Mouse (Mus musculus): Measurements from ENCODE around the gene Ptch2. TPM values are rescaled to one million over a fixed set of nuclear protein-coding genes. Genes with fewer than 3 reads are reported as not detected.

Gene Ptch2
- total RNA-seq, 2 experiments from 2014 or later = 1.1 to 2.0 TPM

- no peak for DNase-seq (ENCODE audit: low spot score in 2 of 2)
Measured at GRCm38 (mm10) chr4:117126675-117127290, 30.9 kb downstream of the Ptch2 start, which contains the start of gene Tctex1d4. TSS of gene Tctex1d4 (plus strand) at chr4:117126794.

DNA sequence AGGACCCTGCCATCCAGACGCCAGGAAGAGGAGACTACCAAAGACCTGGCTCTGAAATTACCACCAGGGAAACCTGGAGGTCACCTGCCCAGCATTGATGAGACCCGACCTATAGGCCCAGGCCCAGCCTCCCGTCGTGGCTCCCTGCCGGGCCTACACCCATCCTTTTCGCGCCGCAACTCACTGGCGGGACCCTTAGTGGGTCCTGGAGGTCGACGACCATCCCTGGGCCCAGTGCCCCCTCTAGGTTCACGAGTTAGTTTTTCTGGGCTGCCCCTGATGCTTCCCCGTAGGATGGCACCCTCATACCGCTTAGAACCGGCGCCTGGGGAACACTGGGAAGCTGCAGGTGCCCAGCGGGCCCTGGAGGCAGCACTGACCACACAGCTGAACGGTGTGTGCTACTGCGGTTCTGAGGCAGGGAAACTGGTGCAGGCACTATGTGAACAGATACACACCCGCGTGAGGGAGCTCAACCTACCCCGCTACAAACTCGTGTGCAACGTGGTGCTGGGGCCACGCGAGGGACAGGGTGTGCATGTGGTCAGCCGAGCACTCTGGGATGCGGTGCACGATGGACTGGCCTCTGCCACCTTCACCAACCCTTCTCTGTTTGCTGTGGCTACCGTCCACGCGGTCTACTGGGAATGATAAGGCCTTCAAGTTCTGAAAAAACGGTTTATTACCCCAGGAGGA, 32.3 kb downstream of the Ptch2 start:
- DNase-seq (ENCODE audit: low spot score in 2 of 2) = no peak

DNA sequence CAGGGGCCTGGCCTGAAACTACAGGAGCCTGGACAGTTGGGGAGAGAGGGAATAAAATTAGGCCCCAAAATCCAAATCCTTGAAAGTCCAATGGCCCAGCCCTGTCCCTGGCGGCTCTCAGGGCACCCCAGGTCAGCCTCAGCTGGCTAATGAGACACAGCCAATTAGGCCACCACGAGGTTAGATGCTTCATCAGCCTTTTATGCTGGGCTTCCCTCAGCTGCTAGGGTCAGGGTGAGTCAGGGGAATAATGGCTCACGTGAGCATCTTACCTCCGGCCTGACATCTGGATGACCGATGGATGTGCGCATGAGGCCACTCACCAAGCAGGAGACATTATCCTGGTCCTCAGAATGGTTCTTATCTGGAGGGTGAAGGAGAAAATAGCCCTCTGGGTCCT, 34.9 kb downstream of the Ptch2 start:
- DNase-seq (ENCODE audit: low spot score in 2 of 2) = no peak

- no peak for DNase-seq (ENCODE audit: low spot score in 2 of 2)
Measured at GRCm38 (mm10) chr4:117131198-117131597, 35.3 kb downstream of the Ptch2 start.

DNA sequence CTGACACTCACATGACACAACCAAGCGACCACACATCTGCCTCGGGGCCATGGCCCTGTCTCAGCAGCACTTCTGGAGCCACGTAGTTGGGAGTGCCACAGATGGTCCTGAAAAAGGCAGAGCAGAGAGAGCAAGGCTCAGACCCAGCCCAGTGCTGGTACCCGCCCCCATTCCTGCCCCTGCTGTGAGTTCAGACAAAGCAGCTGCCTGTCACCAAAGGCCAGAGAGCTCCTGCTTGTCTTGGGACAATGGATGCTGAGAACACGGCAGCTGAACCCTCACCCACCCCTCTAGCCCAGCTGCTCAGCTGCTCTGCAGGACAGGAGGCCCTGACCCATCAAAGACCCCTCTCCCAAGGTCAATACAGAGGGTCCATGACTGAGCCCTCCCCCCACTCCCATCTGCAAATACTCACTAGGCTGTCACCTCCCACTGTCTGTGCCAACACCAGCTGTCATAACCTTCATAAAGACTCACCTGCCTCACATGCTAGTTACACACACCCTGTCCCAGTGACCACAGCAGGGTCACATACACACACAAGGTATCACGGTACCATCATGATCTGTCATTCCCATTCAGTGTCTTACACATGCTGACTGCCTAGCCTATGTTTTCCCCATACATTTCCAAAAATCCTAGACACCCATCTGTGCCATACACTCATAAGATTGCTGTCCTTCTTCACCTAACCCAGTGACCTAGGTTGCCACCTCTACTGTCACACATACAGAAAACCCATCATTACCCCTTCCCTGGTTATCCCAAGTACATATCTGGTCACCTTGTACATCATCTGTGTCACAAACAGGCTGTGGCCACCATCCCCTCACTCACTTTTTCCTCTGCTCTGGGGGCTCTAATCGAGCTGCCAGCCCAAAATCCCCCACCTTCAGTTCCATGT, 36.3 kb downstream of the Ptch2 start:
- no peak for DNase-seq (ENCODE audit: low spot score in 2 of 2)

DNA sequence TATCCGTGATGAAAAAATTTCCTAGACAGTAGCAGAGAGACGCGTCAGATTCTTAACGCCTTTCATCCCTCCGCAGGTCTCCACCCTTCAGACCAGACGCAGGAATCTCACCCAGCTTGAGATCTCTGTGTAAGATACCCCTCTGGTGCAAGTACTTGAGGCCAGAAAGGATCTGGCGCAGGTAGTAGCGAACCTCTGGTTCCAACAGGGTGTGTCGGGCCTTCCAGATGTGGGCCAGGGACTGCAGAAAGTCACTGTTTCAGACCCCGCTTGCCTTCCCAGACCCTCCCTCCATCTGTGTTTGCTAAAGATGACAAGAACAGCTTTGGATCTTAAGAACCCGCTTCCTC, 36.9 kb downstream of the Ptch2 start:
- DNase-seq (ENCODE audit: low spot score in 2 of 2) = no peak

GRCm38 (mm10) chr4:117133366-117133796, 37.5 kb downstream of the Ptch2 start:
- no peak for DNase-seq (ENCODE audit: low spot score in 2 of 2)

DNA sequence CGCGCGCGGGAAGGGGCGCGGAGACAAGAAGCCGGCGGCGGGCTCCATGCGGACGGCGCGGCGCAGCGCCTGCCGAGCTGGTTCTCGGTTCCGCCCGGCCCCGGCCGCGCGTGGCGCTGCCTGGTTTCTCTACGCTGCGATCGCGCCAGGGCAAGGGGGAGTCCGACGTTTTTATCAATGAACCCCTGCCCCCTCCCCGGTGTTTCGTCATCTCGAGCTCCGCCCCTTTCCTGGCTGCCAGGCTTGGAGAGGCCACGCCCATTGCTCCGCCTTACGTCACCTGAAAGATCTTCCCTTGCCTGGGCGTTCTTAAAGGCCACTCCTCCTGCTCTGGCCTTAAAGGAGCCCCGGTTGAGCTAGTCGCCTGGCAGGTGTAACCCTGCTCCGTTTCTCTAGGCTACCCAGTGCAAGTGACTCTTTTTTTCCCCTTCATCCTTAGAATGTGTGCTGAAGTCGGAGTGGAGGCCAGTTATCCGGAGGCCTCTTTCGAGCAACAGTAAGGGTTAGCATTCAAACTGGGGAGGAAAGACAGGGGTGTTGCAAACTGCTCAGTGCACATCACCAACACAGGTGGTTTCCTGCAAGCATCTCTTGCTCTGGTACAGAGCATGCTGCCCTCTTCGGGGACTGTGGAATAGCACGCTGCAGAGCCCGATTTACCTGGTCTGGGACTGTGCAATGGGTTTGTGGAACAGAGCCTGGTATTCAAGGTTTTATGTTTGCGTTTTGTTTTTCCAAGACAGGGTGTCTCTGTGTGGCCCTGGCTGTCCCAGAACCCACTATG, 38.1 kb downstream of the Ptch2 start, which contains the start of gene Plk3:
Gene Plk3, minus strand, starts transcription at position 147 of the 784 bp plus-strand sequence.
- DNase-seq (ENCODE audit: low spot score in 2 of 2) = peak; percentile 97

- no peak for DNase-seq (ENCODE audit: low spot score in 2 of 2)
Measured at GRCm38 (mm10) chr4:117134601-117134995, 38.7 kb downstream of the Ptch2 start.

- DNase-seq (ENCODE audit: low spot score in 2 of 2) = no peak
Measured at GRCm38 (mm10) chr4:117136034-117136433, 40.2 kb downstream of the Ptch2 start.

DNA sequence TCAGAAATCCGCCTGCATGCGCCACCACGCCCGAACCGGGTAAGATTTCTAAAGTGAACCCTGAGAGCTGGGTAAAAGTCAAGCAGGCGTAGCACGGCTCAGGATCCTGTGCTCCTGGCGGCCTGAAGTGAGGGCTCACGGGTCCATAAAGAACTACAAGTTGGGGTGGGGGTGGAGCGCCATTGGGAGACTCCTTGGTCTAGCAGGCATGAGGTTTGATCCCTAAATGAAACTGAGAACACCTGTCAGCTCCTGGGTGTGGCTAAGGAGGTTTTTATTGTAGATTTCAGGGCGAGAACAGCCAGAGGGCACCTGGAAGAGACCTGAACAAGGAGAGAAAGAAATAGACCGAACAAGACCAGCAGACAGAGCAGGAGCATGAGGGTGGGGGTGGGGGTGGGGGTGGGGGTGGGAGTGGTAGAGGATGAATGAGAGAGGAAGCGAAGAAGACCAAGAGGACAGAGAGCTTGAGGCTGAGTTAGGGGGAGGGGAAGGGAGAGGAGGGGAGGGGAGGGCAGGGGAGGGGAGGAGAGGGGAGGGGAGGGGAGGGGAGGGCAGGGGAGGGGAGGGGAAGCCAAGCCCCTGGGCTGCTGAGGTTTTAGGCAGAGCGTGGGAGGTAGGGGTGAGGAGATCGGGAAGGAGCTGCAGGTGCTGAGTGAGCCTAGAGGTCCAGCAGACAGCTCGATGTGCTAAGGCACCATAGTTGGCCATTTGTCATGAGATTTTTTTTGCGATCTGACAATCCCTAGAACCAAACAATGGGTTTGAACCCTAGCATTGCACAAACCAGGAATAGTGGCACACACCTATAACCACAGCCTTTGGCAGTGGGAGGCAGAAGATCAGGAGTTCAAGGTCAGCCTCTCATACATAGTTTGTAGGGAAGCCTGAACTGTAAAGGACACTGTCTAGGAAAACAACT, 42.7 kb downstream of the Ptch2 start:
- DNase-seq (ENCODE audit: low spot score in 2 of 2) = no peak

DNA sequence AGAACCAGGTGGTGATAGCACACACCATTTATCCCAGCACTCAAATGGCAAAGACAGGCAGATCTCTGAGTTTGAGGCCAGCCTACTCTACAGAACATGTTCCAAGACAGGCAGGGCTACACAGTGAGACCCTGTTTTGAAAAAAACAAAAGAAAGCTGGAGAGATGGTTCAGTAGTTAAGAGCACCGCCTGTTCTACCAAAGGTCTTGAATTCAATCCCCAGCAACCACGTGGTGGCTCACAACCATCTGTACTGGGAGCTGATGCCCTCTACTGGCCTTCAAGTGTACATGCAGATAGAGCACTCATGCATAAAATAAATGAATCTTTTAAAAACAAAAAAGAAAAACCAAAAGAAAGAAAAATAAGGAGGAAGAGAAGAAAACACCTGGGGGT, 43.3 kb downstream of the Ptch2 start:
- no peak for DNase-seq (ENCODE audit: low spot score in 2 of 2)

DNA sequence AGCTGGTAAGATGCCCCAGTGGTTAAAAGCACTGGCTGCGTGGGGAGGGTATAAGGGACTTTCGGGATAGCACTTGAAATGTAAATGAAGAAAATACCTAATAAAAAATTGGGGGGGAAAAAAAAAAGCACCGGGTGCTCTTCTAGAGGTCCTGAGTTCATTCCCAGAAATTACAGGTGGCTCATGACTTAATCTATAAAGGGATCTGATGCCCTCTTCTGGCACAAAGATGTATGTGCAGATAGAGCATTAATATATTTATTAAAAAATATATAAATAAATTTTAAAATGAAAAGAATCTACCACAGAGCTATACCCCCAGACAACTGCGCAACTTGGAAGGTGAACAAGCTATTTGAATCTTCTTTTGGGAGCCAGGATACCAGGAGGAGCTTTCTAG, 44.7 kb downstream of the Ptch2 start:
- no peak for DNase-seq (ENCODE audit: low spot score in 2 of 2)

GRCm38 (mm10) chr4:117143023-117143422, 47.1 kb downstream of the Ptch2 start:
- DNase-seq (ENCODE audit: low spot score in 2 of 2) = no peak

DNA sequence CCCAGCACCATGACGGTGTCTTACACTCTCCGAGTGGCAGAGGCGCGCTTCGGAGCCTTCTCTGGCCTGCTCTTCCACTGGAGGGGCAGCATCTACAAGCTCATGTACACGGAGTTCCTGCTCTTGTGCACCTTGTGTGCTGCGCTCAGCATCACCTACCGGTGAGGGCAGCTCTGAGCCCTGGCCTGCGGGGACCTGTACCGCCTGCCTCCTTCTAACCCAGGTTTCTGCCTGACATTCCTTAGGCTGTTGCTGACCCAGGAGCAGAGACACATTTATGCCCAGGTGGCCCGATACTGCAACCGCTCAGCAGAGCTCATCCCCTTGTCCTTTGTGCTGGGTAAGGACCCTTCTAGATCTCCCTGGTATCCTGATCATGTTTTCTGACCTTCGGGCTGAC, 49.4 kb downstream of the Ptch2 start:
- DNase-seq (ENCODE audit: low spot score in 2 of 2) = no peak

- DNase-seq (ENCODE audit: low spot score in 2 of 2) = peak; percentile 74 to 89
Measured at GRCm38 (mm10) chr4:117146176-117146575, 50.3 kb downstream of the Ptch2 start.

GRCm38 (mm10) chr4:117148047-117148713, 52.3 kb downstream of the Ptch2 start:
- no peak for DNase-seq (ENCODE audit: low spot score in 2 of 2)

- DNase-seq (ENCODE audit: low spot score in 2 of 2) = no peak
Measured at GRCm38 (mm10) chr4:117148815-117149214, 52.9 kb downstream of the Ptch2 start.
